Comparison of ENCODE assay signal across 8 mouse cellular contexts in genomic region chr7:140857550-140858505, GRCm38 (mm10). TPM values are rescaled to one million over a fixed set of nuclear protein-coding genes. Genes with fewer than 3 reads are reported as not detected.
DNase-seq lines count a peak whose midpoint lies in the region; ATAC-seq and TF ChIP-seq lines count a peak whose summit lies in the region.

Gene Bet1l, minus strand, starts transcription at chr7:140857577.

- H3K27me3 ChIP-seq in forebrain, embryonic 11.5 days (ENCODE audit: control insufficient read depth, insufficient read depth, low read length) = no peaks in the 10 kb centered on the region
- no peaks in the 10 kb centered on the region for H3K27me3 ChIP-seq in hindbrain, postnatal 0 days (ENCODE audit: insufficient read depth, low read length)
- no peaks in the 10 kb centered on the region for H3K27me3 ChIP-seq in liver, postnatal 0 days (ENCODE audit: insufficient read depth, low read length)
- no peaks in the 10 kb centered on the region for H3K27me3 ChIP-seq in stomach, embryonic 16.5 days (ENCODE audit: control insufficient read depth, insufficient read depth, low read length)

- DNase-seq in spleen, adult 12 weeks (ENCODE audit: low spot score) = peak; percentile 28
- DNase-seq in spleen, postnatal 36 days (ENCODE audit: low spot score in 2 of 2) = no peak
- DNase-seq in forebrain, embryonic 11.5 days (ENCODE audit: low spot score) = peak; percentile 53
- peak; percentile 16 for DNase-seq in hindbrain, postnatal 0 days (ENCODE audit: low spot score)
- DNase-seq in liver, postnatal 0 days = no peak
- DNase-seq in ovary, postnatal 36 days (ENCODE audit: low spot score) = no peak

- peak within 1 kb of the TSS; percentile 83 for H3K27ac ChIP-seq in bone marrow macrophage, adult 2 months (ENCODE audit: insufficient read depth, low read depth, low read length)
- H3K27ac ChIP-seq in forebrain, embryonic 11.5 days (ENCODE audit: low read depth, low read length) = peak within 1 kb of the TSS; percentile 82
- peak within 1 kb of the TSS; percentile 96 for H3K27ac ChIP-seq in hindbrain, postnatal 0 days
- peak within 1 kb of the TSS; percentile 99 for H3K27ac ChIP-seq in liver, postnatal 0 days (ENCODE audit: low read depth)
- H3K27ac ChIP-seq in stomach, embryonic 16.5 days (ENCODE audit: low read length) = peak within 1 kb of the TSS; percentile 97

- no peak for TF ChIP-seq EP300 in liver, postnatal 0 days (IDR thresholded peaks at IDR 0.05; ENCODE audit: low read depth)

- H3K4me3 ChIP-seq in bone marrow macrophage, adult 2 months (ENCODE audit: insufficient read depth, low read length) = peak within 1 kb of the TSS; percentile 86
- peak within 1 kb of the TSS; percentile 79 for H3K4me3 ChIP-seq in forebrain, embryonic 11.5 days (ENCODE audit: low read depth, low read length)
- peak within 1 kb of the TSS; percentile 88 for H3K4me3 ChIP-seq in hindbrain, postnatal 0 days (ENCODE audit: low read length)
- peak within 1 kb of the TSS; percentile 80 for H3K4me3 ChIP-seq in liver, postnatal 0 days (ENCODE audit: low read depth, low read length)
- H3K4me3 ChIP-seq in stomach, embryonic 16.5 days (replicated peaks; ENCODE audit: low read length) = peak within 1 kb of the TSS; percentile 95

- H3K9me3 ChIP-seq in forebrain, embryonic 11.5 days (ENCODE audit: control insufficient read depth, low read length) = no peaks in the 10 kb centered on the region
- no peaks in the 10 kb centered on the region for H3K9me3 ChIP-seq in hindbrain, postnatal 0 days (ENCODE audit: low read length)
- H3K9me3 ChIP-seq in liver, postnatal 0 days (ENCODE audit: low read length) = no peaks in the 10 kb centered on the region
- H3K9me3 ChIP-seq in stomach, embryonic 16.5 days (replicated peaks; ENCODE audit: control insufficient read depth, low read length) = no peaks in the 10 kb centered on the region

- H3K4me1 ChIP-seq in bone marrow macrophage, adult 2 months (ENCODE audit: control insufficient read depth, insufficient read depth, low read length) = peaks cover 12% of the 10 kb centered on the region; the same call in 1 of the 2 replicates
- H3K4me1 ChIP-seq in forebrain, embryonic 11.5 days (replicated peaks; ENCODE audit: control insufficient read depth, insufficient read depth, low read length) = peaks cover 15% of the 10 kb centered on the region
- peaks cover 23% of the 10 kb centered on the region for H3K4me1 ChIP-seq in hindbrain, postnatal 0 days (ENCODE audit: insufficient read depth, low read length)
- H3K4me1 ChIP-seq in liver, postnatal 0 days (ENCODE audit: insufficient read depth) = peaks cover 32% of the 10 kb centered on the region
- H3K4me1 ChIP-seq in stomach, embryonic 16.5 days (ENCODE audit: control insufficient read depth, insufficient read depth, low read length) = peaks cover 24% of the 10 kb centered on the region

- ATAC-seq in forebrain, embryonic 11.5 days (replicated peaks; ENCODE audit: low FRiP score) = peak; percentile 34
- ATAC-seq in hindbrain, postnatal 0 days = peak; percentile 41
- peak; percentile 3 for ATAC-seq in liver, postnatal 0 days
- ATAC-seq in stomach, embryonic 16.5 days (ENCODE audit: insufficient read depth, low FRiP score) = peak; percentile 31; the same call in 1 of the 2 replicates

- peak within 1 kb of the TSS; percentile 87 for H3K9ac ChIP-seq in forebrain, embryonic 11.5 days (ENCODE audit: low read length)
- H3K9ac ChIP-seq in hindbrain, postnatal 0 days (replicated peaks; ENCODE audit: low read length) = peak within 1 kb of the TSS; percentile 80
- peak within 1 kb of the TSS; percentile 90 for H3K9ac ChIP-seq in liver, postnatal 0 days (replicated peaks)
- peak within 1 kb of the TSS; percentile 95 for H3K9ac ChIP-seq in stomach, embryonic 16.5 days (ENCODE audit: low read length)

- no peak for TF ChIP-seq POLR2A in bone marrow macrophage, adult 2 months (IDR thresholded peaks at IDR 0.05; ENCODE audit: borderline replicate concordance, low read depth, low read length)

- no peak for TF ChIP-seq CTCF in bone marrow macrophage, adult 2 months (IDR thresholded peaks at IDR 0.05; ENCODE audit: low read depth, low read length)
- no peak for TF ChIP-seq CTCF in hindbrain, postnatal 0 days (IDR thresholded peaks at IDR 0.05; ENCODE audit: low read depth)
- no peak for TF ChIP-seq CTCF in liver, postnatal 0 days (IDR thresholded peaks at IDR 0.05; ENCODE audit: low read depth)

- 41% methylated on average over 40 of the region's 40 CpGs for WGBS in forebrain, embryonic 11.5 days
- 31% methylated on average over 40 of the region's 40 CpGs for WGBS in hindbrain, postnatal 0 days
- 28% methylated on average over 40 of the region's 40 CpGs for WGBS in liver, postnatal 0 days (ENCODE audit: insufficient replicate concordance)
- 32% methylated on average over 40 of the region's 40 CpGs for WGBS in stomach, embryonic 16.5 days

- H3K4me2 ChIP-seq in forebrain, embryonic 11.5 days (ENCODE audit: low read depth, low read length, severe bottlenecking) = peak within 1 kb of the TSS; percentile 98
- H3K4me2 ChIP-seq in hindbrain, postnatal 0 days (ENCODE audit: low read depth, low read length) = peak within 1 kb of the TSS; percentile 97
- peak within 1 kb of the TSS; percentile 85 for H3K4me2 ChIP-seq in liver, postnatal 0 days (ENCODE audit: low read depth, low read length)
- H3K4me2 ChIP-seq in stomach, embryonic 16.5 days (ENCODE audit: low read depth, low read length) = peak within 1 kb of the TSS; percentile 98

- peaks cover 7% of the 10 kb centered on the region for H3K36me3 ChIP-seq in forebrain, embryonic 11.5 days (ENCODE audit: control insufficient read depth, insufficient read depth, low read length)
- peaks cover 52% of the 10 kb centered on the region for H3K36me3 ChIP-seq in hindbrain, postnatal 0 days (ENCODE audit: insufficient read depth, low read length)
- H3K36me3 ChIP-seq in liver, postnatal 0 days (replicated peaks; ENCODE audit: insufficient read depth, low read length) = peaks cover 57% of the 10 kb centered on the region
- peaks cover 26% of the 10 kb centered on the region for H3K36me3 ChIP-seq in stomach, embryonic 16.5 days (ENCODE audit: control insufficient read depth, insufficient read depth, low read length)

RNA-seq across cellular contexts. Expression of gene Bet1l, which starts in this region (rescaled TPM):
- polyA plus RNA-seq in bone marrow macrophage, adult 2 months (2012; ENCODE audit: insufficient read depth, insufficient read length, missing spikeins) = 21.1 and 29.7 TPM in 2 replicates
- polyA plus RNA-seq in forebrain, embryonic 11.5 days (2014; fragmentation: Nextera tagmentation; extraction: Ambion mirVana) = 27.2 and 29.1 TPM in 2 replicates
- total RNA-seq in hindbrain, postnatal 0 days (2014; rRNA removed) = 17.8 and 18.9 TPM in 2 replicates
- 47.1 and 52.6 TPM in 2 replicates for polyA plus RNA-seq in hindbrain, postnatal 0 days (2015; fragmentation: Nextera tagmentation; extraction: Ambion mirVana)
- polyA plus RNA-seq in liver, postnatal 0 days (2015; fragmentation: Nextera tagmentation; extraction: Ambion mirVana) = 30.7 and 35.9 TPM in 2 replicates
- 43.5 and 46.6 TPM in 2 replicates for polyA plus RNA-seq in stomach, embryonic 16.5 days (2015; fragmentation: Nextera tagmentation; extraction: Ambion mirVana)

Comparison
In these comparisons a context has a peak if more than half of its experiments do, and no peak if none do; other contexts are left out.
1. DNase-seq: peak in spleen, adult 12 weeks (single experiment), forebrain, embryonic 11.5 days (single experiment) and hindbrain, postnatal 0 days (single experiment); none in spleen, postnatal 36 days (0 of 2), liver, postnatal 0 days (single experiment) and ovary, postnatal 36 days (single experiment).
2. Peak in every context shown above with its lines, with median percentiles within 50 percentile points of each other: H3K27ac ChIP-seq, H3K4me3 ChIP-seq, ATAC-seq, H3K4me2 ChIP-seq and H3K9ac ChIP-seq.